Mouse (Mus musculus) olfactory bulb, adult 2 months (tissue): ENCODE data around the gene Vdr. TPM values are rescaled to one million over a fixed set of nuclear protein-coding genes. Genes with fewer than 3 reads are reported as not detected.

Source experiments
- H3K27ac ChIP-seq: fragments of 200-500 bp; 2 replicates; pipeline ENCODE4 v1.5.1; 2012; ENCODE audit warnings: low read depth, low read length; ENCODE audit not compliant: insufficient read depth
- H3K4me1 ChIP-seq: fragments of 200-500 bp; 2 replicates; pipeline ENCODE4 v1.6.1; 2012; ENCODE audit warnings: low read length; ENCODE audit not compliant: control insufficient read depth, insufficient read depth
- H3K4me3 ChIP-seq: fragments of 200-500 bp; 2 replicates; pipeline ENCODE4 v1.5.1; 2012; ENCODE audit warnings: mild to moderate bottlenecking, low read depth, low read length, moderate library complexity; ENCODE audit not compliant: insufficient read depth
- CTCF ChIP-seq: fragments of 200-500 bp; IDR thresholded peaks from 2 replicates; pipeline ENCODE4 v1.5.1; 2012; ENCODE audit warnings: low read depth, mild to moderate bottlenecking, low read length, moderate library complexity; ENCODE audit not compliant: insufficient read depth
- POLR2A ChIP-seq: fragments of 200-500 bp; IDR thresholded peaks from 2 replicates; pipeline ENCODE4 v1.6.1; 2012; ENCODE audit warnings: mild to moderate bottlenecking, low read depth, low read length, moderate library complexity; ENCODE audit not compliant: insufficient read depth
- WGBS: fragments of 180-500 bp; shearing (Covaris S2); methylation state at CpG from one replicate; pipeline ENCODE4 v1.1.7; 2018; 5-methylcytosine and 5-hydroxymethylcytosine counted together
- polyA plus RNA-seq: library from polyadenylated mRNA; stranded (reverse); fragments of >200 nt; gene quantifications from 2 replicates; pipeline ENCODE4 v1.2.4, GENCODE M21; 2012; ENCODE audit warnings: low replicate concordance; ENCODE audit not compliant: missing spikeins, insufficient read depth, insufficient read length

Vdr gene
- polyA plus RNA-seq, 1 experiment, result not detected

DNA sequence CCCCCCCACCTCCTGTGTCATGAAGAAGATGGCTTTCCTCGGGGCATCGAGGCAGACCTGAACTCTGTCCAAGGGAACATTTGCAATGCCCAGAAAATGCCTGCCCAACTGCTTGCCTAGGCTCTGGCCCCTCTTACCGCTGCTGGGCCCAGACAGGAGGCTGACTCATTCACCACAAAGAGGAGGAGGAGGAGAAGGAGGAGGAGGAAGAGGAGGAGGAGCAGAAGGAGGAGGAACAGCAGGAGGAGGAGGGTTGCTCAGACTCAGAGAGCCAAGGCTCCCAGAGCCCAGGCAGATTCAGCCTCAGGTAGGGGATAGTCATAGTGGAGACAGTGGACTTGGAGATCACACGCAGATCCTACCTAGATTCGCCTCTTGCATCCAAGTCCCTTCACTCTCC lies 3.2 kb downstream of the Vdr start:
- Histone ChIP-seq H3K4me3 (no peak overlapping the region), H3K4me1 (peaks cover 17% of the 10 kb centered on the region)
- 47% methylated on average over 5 of the region's 5 CpGs for WGBS

DNA sequence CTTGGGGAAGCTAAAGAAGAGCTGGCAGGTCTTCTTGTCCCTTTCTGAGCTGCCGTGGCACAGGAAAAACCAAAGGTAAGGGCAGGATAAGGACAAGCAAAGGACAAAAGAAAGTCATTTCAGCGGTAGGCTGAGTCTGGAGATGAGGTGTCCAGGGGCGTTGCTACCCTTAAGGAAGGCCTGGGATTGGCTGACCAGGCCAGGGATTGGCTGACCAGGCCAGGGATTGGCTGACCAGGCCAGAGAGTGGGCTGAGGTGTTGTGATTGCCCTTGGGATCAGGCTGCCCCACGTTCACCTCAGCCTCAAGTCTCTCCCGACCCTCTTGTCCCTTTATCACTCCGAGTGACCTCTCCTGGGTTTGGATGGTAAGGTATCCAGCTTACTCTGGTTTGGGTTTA lies 5.1 kb downstream of the Vdr start:
- Histone ChIP-seq H3K4me1 (peaks cover 17% of the 10 kb centered on the region), H3K4me3 (no peak overlapping the region), H3K27ac (no peak overlapping the region)
- no peak for TF ChIP-seq POLR2A
- TF ChIP-seq CTCF, result no peak
- WGBS, result 88% methylated on average over 6 of the region's 6 CpGs

More for the DNA sequence above, 3.2 kb downstream of the Vdr start:
- TF ChIP-seq POLR2A (no peak), CTCF (no peak)
- no peak overlapping the region for H3K27ac ChIP-seq

DNA sequence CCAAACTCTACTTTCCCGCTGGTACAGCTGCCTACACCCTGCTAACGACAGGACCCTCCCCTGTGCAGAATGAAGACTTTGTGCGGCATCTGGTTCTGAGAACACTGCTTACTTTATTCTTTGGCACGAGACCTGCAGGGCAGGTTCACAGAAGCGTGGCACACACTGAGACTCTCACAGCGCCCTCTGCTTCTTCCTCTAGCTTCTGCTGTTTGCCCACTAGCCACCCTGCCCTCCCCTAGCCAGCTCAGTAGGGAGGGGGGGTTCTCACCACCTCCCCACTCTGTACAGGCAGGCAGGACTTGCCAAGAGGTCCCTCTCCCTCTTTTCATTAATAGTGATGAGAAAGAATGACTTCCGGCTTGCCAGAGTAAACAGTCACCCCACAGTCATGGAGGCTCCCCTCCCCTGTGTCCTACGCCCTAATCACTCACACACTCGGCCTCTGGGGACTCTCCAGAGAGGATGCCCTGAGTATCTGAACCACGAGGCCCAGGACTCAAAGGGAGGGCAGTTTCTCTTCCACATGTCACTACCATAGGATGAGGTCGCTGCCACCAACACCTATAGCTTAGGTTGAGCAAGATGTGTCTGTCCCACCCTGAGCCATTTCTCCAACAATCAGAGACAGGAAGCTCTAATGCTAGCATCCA lies 6.0 kb downstream of the Vdr start:
- Histone ChIP-seq H3K27ac (no peak overlapping the region), H3K4me1 (peaks cover 17% of the 10 kb centered on the region), H3K4me3 (no peak overlapping the region)
- no peak for TF ChIP-seq CTCF
- TF ChIP-seq POLR2A, result no peak
- WGBS, result 59% methylated on average over 11 of the region's 11 CpGs

DNA sequence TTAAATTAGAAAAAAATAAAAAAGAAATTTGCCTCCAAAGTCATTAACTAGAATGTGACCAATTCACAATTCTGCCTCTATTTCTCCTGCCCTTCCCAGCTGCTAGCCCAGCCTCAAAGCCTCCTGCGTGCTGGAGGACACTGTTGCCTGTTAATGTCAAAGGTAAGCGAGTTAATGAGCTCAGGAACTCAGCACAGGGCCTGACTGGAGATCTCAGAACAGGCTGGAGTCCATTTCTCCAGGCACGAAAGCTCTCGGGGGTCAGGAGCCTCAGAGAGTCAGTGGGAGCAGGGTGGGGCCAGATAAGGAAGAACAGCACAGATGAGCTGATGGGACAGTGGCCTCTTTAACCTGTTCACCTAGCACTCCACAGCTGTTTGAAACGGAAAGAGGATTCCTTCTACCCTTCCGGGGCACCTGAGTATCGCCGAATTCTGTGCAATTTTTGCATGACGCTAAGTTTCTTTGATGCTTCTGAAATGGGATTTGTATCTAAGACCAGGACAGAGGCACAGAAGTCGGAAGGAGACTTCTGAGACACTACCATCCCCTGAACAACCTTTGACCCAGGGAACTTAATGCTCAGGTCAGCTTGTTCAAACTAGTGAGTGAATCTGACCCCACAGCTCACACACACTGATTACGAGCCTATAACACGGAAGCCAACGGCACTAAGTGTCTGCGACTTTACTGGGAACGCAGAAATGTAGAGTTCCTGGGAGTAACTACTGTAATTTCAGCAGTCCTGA lies 7.0 kb downstream of the Vdr start:
- 91% methylated on average over 15 of the region's 15 CpGs for WGBS
- no peak overlapping the region for H3K27ac ChIP-seq
- no peak overlapping the region for H3K4me3 ChIP-seq
- TF ChIP-seq POLR2A (no peak), CTCF (no peak)
- peaks cover 13% of the 10 kb centered on the region for H3K4me1 ChIP-seq

DNA sequence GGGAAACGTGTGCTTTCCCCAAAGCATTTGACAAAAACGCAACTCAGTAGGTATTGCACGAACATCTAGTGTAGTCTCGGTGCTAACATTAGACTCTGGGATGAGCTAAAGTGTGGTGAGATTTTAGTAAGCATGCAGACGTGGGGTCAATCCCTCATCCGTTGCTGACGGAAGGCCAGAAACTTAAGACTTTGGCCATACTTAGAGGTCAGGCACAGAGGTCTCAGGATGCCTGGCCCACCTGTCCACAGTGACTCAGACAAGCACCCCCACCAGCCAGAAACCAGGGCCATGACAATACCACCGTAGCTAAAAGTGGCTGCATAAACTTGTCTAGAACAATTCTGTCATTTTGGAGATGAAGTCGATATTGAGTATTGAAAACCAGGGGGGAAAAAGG lies 9.4 kb downstream of the Vdr start:
- no peak for TF ChIP-seq POLR2A
- TF ChIP-seq CTCF, result no peak
- Histone ChIP-seq H3K4me3 (no peak overlapping the region), H3K27ac (no peak overlapping the region), H3K4me1 (peaks cover 9% of the 10 kb centered on the region)
- WGBS, result 91% methylated on average over 9 of the region's 9 CpGs

DNA sequence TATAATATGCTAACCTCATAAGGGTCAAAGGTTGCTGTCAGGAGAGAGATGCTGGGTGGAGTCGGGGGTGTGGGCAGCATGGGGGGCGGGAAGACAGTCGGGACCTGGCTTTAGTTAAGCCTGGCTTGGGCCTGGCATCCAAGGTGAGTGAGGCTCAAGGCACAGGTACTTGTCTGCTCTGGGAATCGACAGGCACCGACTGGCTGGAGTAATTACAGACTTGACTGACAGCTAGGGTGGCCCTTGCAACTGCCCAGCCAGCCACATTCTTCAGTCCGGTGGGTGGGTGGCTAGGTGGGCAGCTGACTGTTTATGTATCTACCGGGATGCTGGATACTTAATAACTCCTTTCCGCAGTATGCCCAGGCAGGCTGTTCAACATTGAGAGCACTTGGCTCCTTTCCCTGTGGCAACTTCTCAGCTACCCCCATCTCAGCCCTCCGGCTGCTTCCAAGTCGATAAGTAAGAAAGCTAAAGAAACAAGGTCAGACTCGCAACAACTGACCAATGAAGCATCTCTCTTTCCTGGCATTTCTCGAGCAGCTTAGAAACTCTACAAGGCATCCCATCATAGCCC lies 10.0 kb downstream of the Vdr start:
- Histone ChIP-seq H3K27ac (no peak overlapping the region), H3K4me1 (peaks cover 9% of the 10 kb centered on the region), H3K4me3 (no peak overlapping the region)
- no peak for TF ChIP-seq POLR2A
- no peak for TF ChIP-seq CTCF
- WGBS, result 74% methylated on average over 12 of the region's 12 CpGs

DNA sequence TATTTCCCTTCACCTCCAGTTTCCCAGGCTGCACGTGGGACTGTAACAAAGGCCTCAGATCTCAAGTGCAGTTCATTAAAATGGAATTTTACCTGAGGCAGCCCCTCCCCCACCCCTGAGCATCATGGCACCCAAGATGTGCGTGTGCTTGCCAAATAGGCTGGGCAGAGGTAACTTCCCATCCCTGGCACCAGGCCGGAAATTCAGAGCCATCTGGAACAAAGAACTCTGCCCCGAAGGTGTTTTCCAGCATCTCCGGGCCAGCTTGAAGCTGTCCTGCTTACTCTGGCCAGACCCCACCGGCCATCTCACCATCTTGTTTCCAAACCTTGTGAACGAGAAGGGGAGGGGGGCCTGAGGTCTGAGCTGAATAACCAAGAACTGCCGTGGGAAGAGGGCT lies 10.7 kb downstream of the Vdr start:
- H3K4me3 ChIP-seq, result no peak overlapping the region
- H3K27ac ChIP-seq, result no peak overlapping the region
- H3K4me1 ChIP-seq, result peaks cover 9% of the 10 kb centered on the region
- WGBS, result 85% methylated on average over 8 of the region's 8 CpGs
- TF ChIP-seq POLR2A (no peak), CTCF (no peak)

DNA sequence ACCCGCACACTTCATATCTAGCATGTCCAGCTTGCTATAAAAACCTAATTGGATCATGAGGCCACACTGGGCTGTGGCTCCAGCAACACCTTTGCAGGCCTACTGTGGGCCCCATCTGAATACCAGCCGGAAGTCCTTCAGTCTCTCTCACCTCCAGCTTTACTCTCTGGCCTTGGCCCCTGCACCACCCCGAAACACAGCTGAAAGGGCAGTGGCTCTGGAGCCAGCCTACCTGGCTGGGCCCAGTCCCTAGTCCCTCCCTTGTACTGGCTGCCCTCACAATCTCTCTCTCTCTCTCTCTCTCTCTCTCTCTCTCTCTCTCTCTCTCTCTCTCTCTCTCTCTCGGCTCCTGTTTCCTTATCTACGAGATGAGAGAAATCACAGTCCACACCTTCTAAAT lies 11.6 kb downstream of the Vdr start:
- 96% methylated on average over 5 of the region's 5 CpGs for WGBS
- Histone ChIP-seq H3K27ac (no peak overlapping the region), H3K4me3 (no peak overlapping the region), H3K4me1 (peaks cover 9% of the 10 kb centered on the region)
- TF ChIP-seq CTCF, result no peak
- no peak for TF ChIP-seq POLR2A
